Mouse (Mus musculus) hindbrain, embryonic 16.5 days (tissue): ENCODE results near the gene Commd7. TPM values are rescaled to one million over a fixed set of nuclear protein-coding genes. Genes with fewer than 3 reads are reported as not detected.

Experiments
- ATAC-seq: fragments of 200-750 bp; cut with Nextera tagmentation; 2 replicates; pipeline ENCODE4 v1.8.0; 2017; ENCODE audit warnings: moderate TSS enrichment, moderate library complexity
- H3K27ac ChIP-seq: fragments of 300-500 bp; sonication (generic); 2 replicates; pipeline ENCODE4 v1.5.1; 2014; ENCODE audit warnings: low read depth, mild to moderate bottlenecking, control low read depth, low read length, moderate library complexity
- H3K27me3 ChIP-seq: fragments of 300-500 bp; sonication (generic); replicated peaks from 2 replicates; pipeline ENCODE4 v1.6.1; 2014; ENCODE audit warnings: low read length; ENCODE audit not compliant: control insufficient read depth, insufficient read depth
- H3K36me3 ChIP-seq: fragments of 300-500 bp; sonication (generic); 2 replicates; pipeline ENCODE4 v1.6.1; 2014; ENCODE audit warnings: mild to moderate bottlenecking, low read length, moderate library complexity, mixed read lengths; ENCODE audit not compliant: control insufficient read depth, insufficient read depth
- H3K4me1 ChIP-seq: fragments of 300-500 bp; sonication (generic); 2 replicates; pipeline ENCODE4 v1.6.1; 2014; ENCODE audit warnings: low read depth, low read length; ENCODE audit not compliant: control insufficient read depth, insufficient read depth
- H3K4me2 ChIP-seq: fragments of 300-500 bp; sonication (generic); 2 replicates; pipeline ENCODE4 v1.6.1; 2014; ENCODE audit warnings: mild to moderate bottlenecking, low read length, control low read depth, moderate library complexity
- H3K4me3 ChIP-seq: fragments of 300-500 bp; sonication (generic); 2 replicates; pipeline ENCODE4 v1.5.1; 2014; ENCODE audit warnings: mild to moderate bottlenecking, low read length, control low read depth, moderate library complexity
- H3K9ac ChIP-seq: fragments of 300-500 bp; sonication (generic); 2 replicates; pipeline ENCODE4 v1.6.1; 2014; ENCODE audit warnings: low read depth, mild to moderate bottlenecking, control low read depth, low read length, moderate library complexity
- H3K9me3 ChIP-seq: fragments of 300-500 bp; sonication (generic); 2 replicates; pipeline ENCODE4 v1.6.1; 2014; ENCODE audit warnings: mild to moderate bottlenecking, low read length, moderate library complexity; ENCODE audit not compliant: control insufficient read depth
- WGBS: fragments of 180-500 bp; shearing (Covaris S2); extraction: QIAGEN DNeasy Blood & Tissue Kit; methylation state at CpG from one replicate; pipeline ENCODE4 v1.1.7; 2014; 5-methylcytosine and 5-hydroxymethylcytosine counted together
- polyA plus RNA-seq: library from polyadenylated mRNA; unstranded; fragments of >200 nt; fragmentation: Nextera tagmentation; extraction: Ambion mirVana; gene quantifications from 2 replicates; pipeline ENCODE4 v1.2.1, GENCODE M21; 2015

The Commd7 gene
- polyA plus RNA-seq, 1 experiment from 2014 or later = 94.7 TPM

DNA sequence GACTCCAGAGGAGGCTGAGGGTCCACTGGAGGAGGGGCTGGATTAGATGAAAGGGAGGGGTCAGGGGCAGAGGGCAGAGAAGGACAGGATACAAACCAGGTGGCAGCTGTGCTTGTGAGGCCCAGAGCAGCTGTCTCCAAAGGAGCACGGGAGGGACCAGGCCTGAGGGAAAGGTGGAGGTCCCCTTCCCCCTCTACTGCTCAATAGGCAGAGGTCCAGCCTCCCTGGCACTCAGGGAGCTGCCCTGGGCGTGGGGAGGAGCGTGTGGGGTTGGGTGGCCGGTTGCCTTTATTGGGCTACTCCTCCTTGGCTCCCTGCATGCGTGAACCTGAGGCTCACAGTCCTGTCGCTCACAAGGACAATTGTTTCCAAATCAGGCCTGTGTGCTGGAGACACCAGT is 57.0 kb downstream of the Commd7 start:
- Histone ChIP-seq H3K4me2 (no peak overlapping the region), H3K9me3 (no peaks in the 10 kb centered on the region), H3K4me3 (no peak overlapping the region), H3K36me3 (no peaks in the 10 kb centered on the region), H3K27me3 (no peaks in the 10 kb centered on the region), H3K27ac (no peak overlapping the region), H3K9ac (no peak overlapping the region), H3K4me1 (no peaks in the 10 kb centered on the region)
- WGBS = 36% methylated on average over 6 of the region's 6 CpGs
- ATAC-seq = no peak

DNA sequence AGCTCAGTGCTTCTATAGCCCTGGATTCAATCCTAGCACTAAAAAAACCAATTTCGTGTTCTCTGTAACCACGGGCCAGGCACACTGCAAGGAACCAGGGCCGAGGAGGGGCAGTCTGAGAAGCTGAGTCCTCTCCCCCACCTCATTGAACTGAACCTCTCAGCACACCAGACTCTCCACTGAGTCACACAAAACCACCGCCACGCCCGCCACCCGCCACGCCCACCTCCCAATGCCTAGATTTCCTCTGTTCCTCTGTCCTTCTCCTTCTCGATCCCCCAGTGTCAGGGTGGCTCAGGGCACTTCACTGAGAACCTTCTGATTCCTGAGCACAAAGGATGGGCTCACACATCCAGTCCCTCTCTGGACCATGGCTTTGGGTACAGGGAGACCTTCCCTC is 59.5 kb downstream of the Commd7 start:
- Histone ChIP-seq H3K9ac (no peak overlapping the region), H3K27ac (no peak overlapping the region), H3K27me3 (no peaks in the 10 kb centered on the region), H3K4me3 (no peak overlapping the region), H3K4me2 (no peak overlapping the region), H3K4me1 (no peaks in the 10 kb centered on the region), H3K36me3 (no peaks in the 10 kb centered on the region), H3K9me3 (no peaks in the 10 kb centered on the region)
- WGBS = 81% methylated on average over 9 of the region's 9 CpGs
- no peak for ATAC-seq

DNA sequence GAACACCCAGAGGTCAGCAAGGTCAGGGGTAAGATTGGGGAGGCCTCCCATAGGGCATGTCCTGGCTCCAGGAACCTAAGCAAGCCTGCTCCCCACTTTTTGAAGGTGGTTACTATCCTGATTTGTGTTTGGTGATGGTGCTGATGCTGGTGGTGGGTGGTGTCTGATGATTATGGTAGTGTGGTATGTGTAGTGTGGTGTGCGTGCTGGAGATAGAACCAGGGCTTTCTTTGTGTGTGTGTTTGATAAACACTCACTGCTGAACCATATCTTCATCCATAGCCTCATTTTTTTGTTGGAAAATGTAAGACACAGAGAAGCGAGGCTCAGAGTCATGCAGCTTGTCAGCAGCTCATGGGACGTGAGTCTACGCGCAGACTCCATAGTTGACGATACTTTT is 64.0 kb downstream of the Commd7 start:
- no peak overlapping the region for H3K4me3 ChIP-seq
- no peaks in the 10 kb centered on the region for H3K36me3 ChIP-seq
- H3K4me2 ChIP-seq = no peak overlapping the region
- no peak overlapping the region for H3K9ac ChIP-seq
- no peak for ATAC-seq
- 93% methylated on average over 6 of the region's 6 CpGs for WGBS
- H3K9me3 ChIP-seq = no peaks in the 10 kb centered on the region
- no peak overlapping the region for H3K27ac ChIP-seq
- no peaks in the 10 kb centered on the region for H3K4me1 ChIP-seq
- no peaks in the 10 kb centered on the region for H3K27me3 ChIP-seq

DNA sequence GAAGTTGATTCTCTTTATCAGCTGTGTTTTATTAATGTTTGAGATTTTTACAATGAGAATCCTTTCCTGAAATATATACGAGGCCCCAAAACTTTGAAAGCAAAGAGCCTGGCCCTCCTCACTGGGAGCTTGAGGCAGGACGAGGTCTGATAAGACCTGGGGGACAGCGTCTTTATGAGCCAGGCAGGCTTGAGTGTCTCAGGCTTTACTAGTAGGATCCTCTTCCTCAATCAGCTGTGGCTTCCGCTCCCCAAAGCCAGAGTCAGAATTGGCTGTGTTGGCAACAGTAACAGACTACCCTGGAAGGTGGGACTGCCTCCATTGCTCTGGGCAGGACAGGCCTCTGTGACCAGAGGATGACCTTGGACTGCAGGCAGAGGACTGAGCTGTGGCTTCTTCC is 64.6 kb downstream of the Commd7 start:
- Histone ChIP-seq H3K4me3 (no peak overlapping the region), H3K27ac (no peak overlapping the region), H3K9me3 (no peaks in the 10 kb centered on the region), H3K27me3 (no peaks in the 10 kb centered on the region), H3K4me1 (no peaks in the 10 kb centered on the region), H3K4me2 (no peak overlapping the region), H3K9ac (no peak overlapping the region), H3K36me3 (no peaks in the 10 kb centered on the region)
- no peak for ATAC-seq
- WGBS = 82% methylated on average over 4 of the region's 4 CpGs

Other genes with a start within 250 kb of the Commd7 start
- gene 4930404H24Rik, start 140.0 kb downstream of the Commd7 start, polyA plus RNA-seq = not detected in 2 replicates
- 33.7 and 40.7 TPM in 2 replicates for gene Nol4l, start 102.8 kb downstream of the Commd7 start, polyA plus RNA-seq
- 3.1 and 4.2 TPM in 2 replicates for gene Dnmt3b, start 16.7 kb upstream of the Commd7 start, polyA plus RNA-seq
- 0.10 TPM in 1 of 2 replicates, not detected in the other for gene Dnmt3c, start 63.9 kb upstream of the Commd7 start, polyA plus RNA-seq
- gene Mapre1, start 108.5 kb upstream of the Commd7 start, polyA plus RNA-seq = 367 and 383 TPM in 2 replicates
- 0.10 TPM in 1 of 2 replicates, not detected in the other for gene Efcab8, start 147.2 kb upstream of the Commd7 start, polyA plus RNA-seq
- gene Sun5, start 238.3 kb upstream of the Commd7 start, polyA plus RNA-seq = not detected in 2 replicates
- gene Bpifb2, start 242.3 kb upstream of the Commd7 start, polyA plus RNA-seq = 0.11 and 0.14 TPM in 2 replicates